Mouse (Mus musculus) urinary bladder, postnatal 25 days (tissue): ENCODE results near the gene B3galt5.
A peak's percentile ranks its signal among the peaks of the same experiment; 100 is the strongest.

Experiments
- DNase-seq: peaks from one replicate; pipeline ENCODE4 v3.0.0; 2022; ENCODE audit warnings: low spot score

B3galt5 gene

GRCm38 (mm10) chr16:96341945-96342344, 106.3 kb downstream of the B3galt5 start:
- no peak for DNase-seq

- DNase-seq = peak; percentile 77
Observed at GRCm38 (mm10) chr16:96345117-96345516, 109.5 kb downstream of the B3galt5 start.

GRCm38 (mm10) chr16:96348070-96348469, 112.5 kb downstream of the B3galt5 start:
- no peak for DNase-seq

GRCm38 (mm10) chr16:96348766-96349165, 113.2 kb downstream of the B3galt5 start:
- no peak for DNase-seq

GRCm38 (mm10) chr16:96351520-96351919, 115.9 kb downstream of the B3galt5 start:
- DNase-seq = no peak

GRCm38 (mm10) chr16:96353296-96353896, 117.8 kb downstream of the B3galt5 start:
- DNase-seq = no peak

GRCm38 (mm10) chr16:96353996-96354395, 118.4 kb downstream of the B3galt5 start:
- DNase-seq = no peak

- DNase-seq = peak; percentile 68
Observed at GRCm38 (mm10) chr16:96357903-96358302, 122.3 kb downstream of the B3galt5 start.

GRCm38 (mm10) chr16:96361305-96362124, 125.9 kb downstream of the B3galt5 start:
- DNase-seq = no peak

- DNase-seq = no peak
Observed at GRCm38 (mm10) chr16:96362873-96363272, 127.3 kb downstream of the B3galt5 start.

- DNase-seq = no peak
Observed at GRCm38 (mm10) chr16:96363277-96363676, 127.7 kb downstream of the B3galt5 start.

GRCm38 (mm10) chr16:96364870-96365269, 129.3 kb downstream of the B3galt5 start:
- no peak for DNase-seq
